Mouse (Mus musculus): ENCODE data around the gene Cep41. TPM values are rescaled to one million over a fixed set of nuclear protein-coding genes. Genes with fewer than 3 reads are reported as not detected.

The Cep41 gene
- polyA plus RNA-seq, 1 experiment from 2014 or later = 2.8 TPM

- no peak within 1 kb of the TSS for H3K9ac ChIP-seq (replicated peaks)
- no peak for ATAC-seq
- WGBS (ENCODE audit: insufficient replicate concordance) = 60% methylated on average over 7 of the region's 7 CpGs
- no peak within 1 kb of the TSS for H3K4me3 ChIP-seq (ENCODE audit: low read depth, low read length)
- TF ChIP-seq CTCF (IDR thresholded peaks at IDR 0.05; ENCODE audit: low read depth) (no peak), EP300 (IDR thresholded peaks at IDR 0.05; ENCODE audit: low read depth) (no peak)
- H3K4me2 ChIP-seq (ENCODE audit: low read depth, low read length) = no peak within 1 kb of the TSS
- no peaks in the 10 kb centered on the region for H3K27me3 ChIP-seq (ENCODE audit: insufficient read depth, low read length)
- H3K4me1 ChIP-seq (ENCODE audit: insufficient read depth) = no peaks in the 10 kb centered on the region
- no peaks in the 10 kb centered on the region for H3K9me3 ChIP-seq (ENCODE audit: low read length)
- no peak within 1 kb of the TSS; the same call in 1 of the 2 replicates for H3K27ac ChIP-seq (ENCODE audit: low read depth)
- no peak for DNase-seq
- H3K36me3 ChIP-seq (replicated peaks; ENCODE audit: insufficient read depth, low read length) = no peaks in the 10 kb centered on the region
Measured at GRCm38 (mm10) chr6:30723331-30723730, 29.8 kb upstream of the Cep41 start, which contains the start of gene Mest. Mest (plus strand) TSS chr6:30723547.

GRCm38 (mm10) chr6:30722385-30723164 lies 29.0 kb upstream of the Cep41 start:
- Histone ChIP-seq H3K4me1 (ENCODE audit: insufficient read depth) (no peaks in the 10 kb centered on the region), H3K4me3 (ENCODE audit: low read depth, low read length) (no peak overlapping the region), H3K9ac (replicated peaks) (no peak overlapping the region), H3K27me3 (ENCODE audit: insufficient read depth, low read length) (no peaks in the 10 kb centered on the region), H3K36me3 (replicated peaks; ENCODE audit: insufficient read depth, low read length) (no peaks in the 10 kb centered on the region), H3K27ac (ENCODE audit: low read depth) (no peak overlapping the region), H3K4me2 (ENCODE audit: low read depth, low read length) (no peak overlapping the region), H3K9me3 (ENCODE audit: low read length) (no peaks in the 10 kb centered on the region)
- TF ChIP-seq CTCF (IDR thresholded peaks at IDR 0.05; ENCODE audit: low read depth) (no peak), EP300 (IDR thresholded peaks at IDR 0.05; ENCODE audit: low read depth) (no peak)
- ATAC-seq (no peak), DNase-seq (no peak)
- WGBS (ENCODE audit: insufficient replicate concordance) = 71% methylated on average over 4 of the region's 4 CpGs

- TF ChIP-seq CTCF (IDR thresholded peaks at IDR 0.05; ENCODE audit: low read depth) (no peak), EP300 (IDR thresholded peaks at IDR 0.05; ENCODE audit: low read depth) (no peak)
- Histone ChIP-seq H3K4me1 (ENCODE audit: insufficient read depth) (no peaks in the 10 kb centered on the region), H3K27me3 (ENCODE audit: insufficient read depth, low read length) (no peaks in the 10 kb centered on the region), H3K36me3 (replicated peaks; ENCODE audit: insufficient read depth, low read length) (no peaks in the 10 kb centered on the region), H3K4me2 (ENCODE audit: low read depth, low read length) (no peak overlapping the region), H3K4me3 (ENCODE audit: low read depth, low read length) (no peak overlapping the region), H3K9ac (replicated peaks) (no peak overlapping the region), H3K9me3 (ENCODE audit: low read length) (no peaks in the 10 kb centered on the region), H3K27ac (ENCODE audit: low read depth) (no peak overlapping the region)
- no peak for DNase-seq
- no peak for ATAC-seq
- 88% methylated on average over 7 of the region's 7 CpGs for WGBS (ENCODE audit: insufficient replicate concordance)
Measured at GRCm38 (mm10) chr6:30716796-30717195, 23.2 kb upstream of the Cep41 start.

- Histone ChIP-seq H3K27ac (ENCODE audit: low read depth) (no peak overlapping the region), H3K4me1 (ENCODE audit: insufficient read depth) (no peaks in the 10 kb centered on the region)
Measured at GRCm38 (mm10) chr6:30714891-30715471, 21.4 kb upstream of the Cep41 start.

GRCm38 (mm10) chr6:30713896-30714295 lies 20.3 kb upstream of the Cep41 start:
- no peak for TF ChIP-seq CTCF (IDR thresholded peaks at IDR 0.05; ENCODE audit: low read depth)
- TF ChIP-seq EP300 (IDR thresholded peaks at IDR 0.05; ENCODE audit: low read depth) = no peak
- ATAC-seq = no peak
- no peak for DNase-seq
- H3K9ac ChIP-seq (replicated peaks) = no peak overlapping the region
- H3K4me3 ChIP-seq (ENCODE audit: low read depth, low read length) = no peak overlapping the region
- WGBS (ENCODE audit: insufficient replicate concordance) = 73% methylated on average over 11 of the region's 11 CpGs
- H3K27me3 ChIP-seq (ENCODE audit: insufficient read depth, low read length) = no peaks in the 10 kb centered on the region
- no peaks in the 10 kb centered on the region for H3K4me1 ChIP-seq (ENCODE audit: insufficient read depth)
- H3K27ac ChIP-seq (ENCODE audit: low read depth) = no peak overlapping the region
- H3K36me3 ChIP-seq (replicated peaks; ENCODE audit: insufficient read depth, low read length) = no peaks in the 10 kb centered on the region
- no peaks in the 10 kb centered on the region for H3K9me3 ChIP-seq (ENCODE audit: low read length)
- no peak overlapping the region for H3K4me2 ChIP-seq (ENCODE audit: low read depth, low read length)

More at GRCm38 (mm10) chr6:30714891-30715471, 21.4 kb upstream of the Cep41 start:
- H3K9me3 ChIP-seq (ENCODE audit: low read length) = no peaks in the 10 kb centered on the region
- no peak overlapping the region for H3K4me3 ChIP-seq (ENCODE audit: low read depth, low read length)
- 81% methylated on average over 5 of the region's 5 CpGs for WGBS (ENCODE audit: insufficient replicate concordance)
- no peak overlapping the region for H3K4me2 ChIP-seq (ENCODE audit: low read depth, low read length)
- no peaks in the 10 kb centered on the region for H3K36me3 ChIP-seq (replicated peaks; ENCODE audit: insufficient read depth, low read length)
- TF ChIP-seq EP300 (IDR thresholded peaks at IDR 0.05; ENCODE audit: low read depth) = no peak
- TF ChIP-seq CTCF (IDR thresholded peaks at IDR 0.05; ENCODE audit: low read depth) = no peak
- ATAC-seq (no peak), DNase-seq (no peak)
- H3K9ac ChIP-seq (replicated peaks) = no peak overlapping the region
- H3K27me3 ChIP-seq (ENCODE audit: insufficient read depth, low read length) = no peaks in the 10 kb centered on the region

- Histone ChIP-seq H3K27ac (ENCODE audit: low read depth) (no peak overlapping the region), H3K4me3 (ENCODE audit: low read depth, low read length) (no peak overlapping the region), H3K4me1 (ENCODE audit: insufficient read depth) (no peaks in the 10 kb centered on the region), H3K4me2 (ENCODE audit: low read depth, low read length) (no peak overlapping the region), H3K9ac (replicated peaks) (no peak overlapping the region), H3K9me3 (ENCODE audit: low read length) (no peaks in the 10 kb centered on the region), H3K27me3 (ENCODE audit: insufficient read depth, low read length) (no peaks in the 10 kb centered on the region), H3K36me3 (replicated peaks; ENCODE audit: insufficient read depth, low read length) (no peaks in the 10 kb centered on the region)
- TF ChIP-seq CTCF (IDR thresholded peaks at IDR 0.05; ENCODE audit: low read depth) (no peak), EP300 (IDR thresholded peaks at IDR 0.05; ENCODE audit: low read depth) (no peak)
- 67% methylated on average over 6 of the region's 6 CpGs for WGBS (ENCODE audit: insufficient replicate concordance)
- ATAC-seq = no peak
- no peak for DNase-seq
Measured at GRCm38 (mm10) chr6:30713455-30713854, 19.9 kb upstream of the Cep41 start.
